Mouse (Mus musculus) embryonic facial prominence, embryonic 15.5 days (tissue): ENCODE results near the gene Mrrf. TPM values are rescaled to one million over a fixed set of nuclear protein-coding genes. Genes with fewer than 3 reads are reported as not detected.

Experiments
- ATAC-seq: fragments of 200-750 bp; cut with Nextera tagmentation; 2 replicates; pipeline ENCODE4 v1.8.0; 2017; ENCODE audit warnings: low read depth, moderate TSS enrichment; ENCODE audit not compliant: insufficient number of reproducible peaks, low FRiP score, low TSS enrichment
- H3K27ac ChIP-seq: fragments of 300-500 bp; sonication (generic); replicated peaks from 2 replicates; pipeline ENCODE4 v1.5.1; 2015; ENCODE audit warnings: mild to moderate bottlenecking, inconsistent platforms
- H3K27me3 ChIP-seq: fragments of 300-500 bp; sonication (generic); 2 replicates; pipeline ENCODE4 v1.6.1; 2015; ENCODE audit warnings: inconsistent platforms
- H3K36me3 ChIP-seq: fragments of 300-500 bp; sonication (generic); 2 replicates; pipeline ENCODE4 v1.6.1; 2015; ENCODE audit warnings: mild to moderate bottlenecking, inconsistent platforms
- H3K4me1 ChIP-seq: fragments of 300-500 bp; sonication (generic); 2 replicates; pipeline ENCODE4 v1.6.1; 2015; ENCODE audit warnings: inconsistent platforms
- H3K4me2 ChIP-seq: fragments of 300-500 bp; sonication (generic); replicated peaks from 2 replicates; pipeline ENCODE4 v1.6.1; 2015; ENCODE audit warnings: mild to moderate bottlenecking, inconsistent platforms
- H3K4me3 ChIP-seq: fragments of 300-500 bp; sonication (generic); replicated peaks from 2 replicates; pipeline ENCODE4 v1.5.1; 2015; ENCODE audit warnings: mild to moderate bottlenecking, inconsistent platforms
- H3K9ac ChIP-seq: fragments of 300-500 bp; sonication (generic); 2 replicates; pipeline ENCODE4 v1.6.1; 2015; ENCODE audit warnings: inconsistent platforms
- H3K9me3 ChIP-seq: fragments of 300-500 bp; sonication (generic); replicated peaks from 2 replicates; pipeline ENCODE4 v1.6.1; 2016; ENCODE audit warnings: inconsistent platforms
- WGBS: fragments of 180-500 bp; shearing (Covaris S2); methylation state at CpG from one replicate; pipeline ENCODE4 v1.1.7; 2015; 5-methylcytosine and 5-hydroxymethylcytosine counted together
- polyA plus RNA-seq: library from polyadenylated mRNA; unstranded; fragments of >200 nt; fragmentation: Nextera tagmentation; extraction: Ambion mirVana; gene quantifications from 2 replicates; pipeline ENCODE4 v1.2.1, GENCODE M21; 2015

Mrrf gene
- polyA plus RNA-seq, 1 experiment from 2014 or later = 21.5 TPM

DNA sequence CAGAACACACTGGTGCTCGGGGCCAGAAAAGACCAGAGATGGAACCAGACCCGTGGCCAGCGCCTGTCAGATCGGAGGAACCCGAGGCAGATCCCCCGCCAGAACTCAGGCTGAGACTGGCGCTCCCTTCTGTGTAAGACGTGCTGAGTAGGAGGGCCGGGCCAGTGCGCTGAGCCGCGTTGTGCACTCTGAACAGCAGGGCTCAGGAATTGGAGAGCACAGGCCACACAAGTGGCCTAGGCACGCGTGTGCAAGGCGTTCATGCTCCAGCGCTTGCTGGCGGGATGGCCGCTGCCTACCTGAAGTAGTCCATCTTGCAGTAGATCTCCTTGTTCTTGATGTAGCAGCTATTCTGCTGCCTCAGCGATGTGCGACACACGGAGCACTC lies 33.6 kb upstream of the Mrrf start:
- Histone ChIP-seq H3K9ac (no peak overlapping the region), H3K27ac (no peak overlapping the region), H3K4me1 (peaks cover 49% of the 10 kb centered on the region), H3K9me3 (no peaks in the 10 kb centered on the region), H3K36me3 (no peaks in the 10 kb centered on the region), H3K4me2 (peak overlapping the region; percentile 64), H3K4me3 (peak overlapping the region; percentile 55), H3K27me3 (peaks cover 92% of the 10 kb centered on the region)
- 6% methylated on average over 21 of the region's 21 CpGs for WGBS
- ATAC-seq = 0 out of 2 replicates have a peak, but pooled peaks have one; percentile 37

GRCm38 (mm10) chr2:36103069-36103554 lies 33.1 kb upstream of the Mrrf start:
- Histone ChIP-seq H3K4me3 (peak overlapping the region; percentile 55), H3K9me3 (no peaks in the 10 kb centered on the region), H3K9ac (no peak overlapping the region), H3K27ac (no peak overlapping the region), H3K27me3 (peaks cover 92% of the 10 kb centered on the region), H3K4me2 (peak overlapping the region; percentile 64), H3K36me3 (no peaks in the 10 kb centered on the region), H3K4me1 (peaks cover 44% of the 10 kb centered on the region)
- no peak for ATAC-seq
- WGBS = 1% methylated on average over 21 of the region's 21 CpGs

DNA sequence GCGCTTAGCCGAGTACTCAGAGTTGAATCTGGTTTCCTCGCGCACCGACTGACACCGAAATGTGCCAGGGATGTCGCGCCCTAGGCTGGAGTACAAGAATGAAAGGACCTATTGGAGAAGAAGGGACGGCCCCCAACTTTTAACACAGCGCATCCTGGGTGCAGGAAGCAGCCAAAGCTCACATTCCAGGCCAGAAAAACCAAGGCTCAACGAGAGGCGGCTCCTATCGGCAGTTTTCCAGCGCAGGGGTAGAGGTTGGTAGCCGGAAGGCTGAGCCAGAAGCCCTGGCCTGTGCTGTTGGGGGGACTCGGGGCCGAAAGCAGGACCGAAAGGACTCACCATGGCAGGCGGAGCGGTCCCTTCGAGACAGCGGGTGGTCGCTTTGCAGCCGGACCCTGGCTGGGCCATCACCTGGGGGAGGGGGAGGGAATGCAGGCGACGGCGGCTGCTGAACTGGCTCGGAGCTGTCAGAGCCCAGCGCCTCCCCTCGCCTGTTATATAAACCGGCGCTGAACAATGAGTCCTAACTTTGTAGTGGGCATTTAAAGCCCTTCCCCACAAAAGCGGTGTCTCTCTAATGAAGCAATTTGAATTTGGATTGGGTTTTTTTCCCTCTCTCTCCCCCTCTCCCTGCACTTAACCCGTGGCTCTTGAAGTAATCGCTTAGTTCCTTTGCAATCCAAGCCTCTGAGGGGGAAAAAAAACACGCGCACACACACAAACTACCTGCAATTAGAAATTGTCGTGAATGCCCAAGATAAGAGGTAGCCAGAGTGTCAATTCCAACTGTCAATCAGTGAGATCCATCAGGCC lies 32.4 kb upstream of the Mrrf start:
- H3K27me3 ChIP-seq = peaks cover 90% of the 10 kb centered on the region
- peaks cover 42% of the 10 kb centered on the region for H3K4me1 ChIP-seq
- H3K4me2 ChIP-seq = peak overlapping the region; percentile 64
- H3K4me3 ChIP-seq = peak overlapping the region; percentile 55
- no peak for ATAC-seq
- 0 out of 2 replicates have a peak overlapping the region, but pooled peaks have one; percentile 48 for H3K27ac ChIP-seq
- WGBS = 2% methylated on average over 38 of the region's 38 CpGs
- no peaks in the 10 kb centered on the region for H3K36me3 ChIP-seq
- no peak overlapping the region for H3K9ac ChIP-seq
- no peaks in the 10 kb centered on the region for H3K9me3 ChIP-seq

- Histone ChIP-seq H3K4me3 (peak overlapping the region; percentile 55), H3K36me3 (no peaks in the 10 kb centered on the region), H3K4me2 (peak overlapping the region; percentile 64), H3K27me3 (peaks cover 84% of the 10 kb centered on the region), H3K9me3 (no peaks in the 10 kb centered on the region), H3K4me1 (peaks cover 42% of the 10 kb centered on the region), H3K27ac (peak overlapping the region; percentile 56; the same call in 1 of the 2 replicates), H3K9ac (peak overlapping the region; percentile 28)
- under 1% methylated on average over 32 of the region's 32 CpGs for WGBS
- ATAC-seq = no peak
Observed at GRCm38 (mm10) chr2:36104436-36104955, 31.7 kb upstream of the Mrrf start.

- Histone ChIP-seq H3K9me3 (no peaks in the 10 kb centered on the region), H3K4me2 (peak within 1 kb of the TSS; percentile 64), H3K27ac (peak within 1 kb of the TSS; percentile 56), H3K27me3 (peaks cover 84% of the 10 kb centered on the region), H3K9ac (peak within 1 kb of the TSS; percentile 28), H3K4me3 (peak within 1 kb of the TSS; percentile 55), H3K4me1 (peaks cover 42% of the 10 kb centered on the region), H3K36me3 (no peaks in the 10 kb centered on the region)
- WGBS = under 1% methylated on average over 52 of the region's 58 CpGs
- ATAC-seq = peak; percentile 55
Observed at GRCm38 (mm10) chr2:36104956-36105741, 31.0 kb upstream of the Mrrf start, which contains the start of gene Lhx6. TSS of gene Lhx6 (minus strand) at chr2:36105408.

GRCm38 (mm10) chr2:36108615-36109014 lies 27.6 kb upstream of the Mrrf start:
- H3K9ac ChIP-seq = no peak overlapping the region
- no peak overlapping the region for H3K4me3 ChIP-seq
- H3K4me2 ChIP-seq = no peak overlapping the region
- H3K27me3 ChIP-seq = peaks cover 53% of the 10 kb centered on the region
- no peak overlapping the region for H3K27ac ChIP-seq
- peaks cover 22% of the 10 kb centered on the region for H3K4me1 ChIP-seq
- WGBS = under 1% methylated on average over 7 of the region's 7 CpGs
- no peaks in the 10 kb centered on the region for H3K9me3 ChIP-seq
- H3K36me3 ChIP-seq = no peaks in the 10 kb centered on the region
- ATAC-seq = no peak

DNA sequence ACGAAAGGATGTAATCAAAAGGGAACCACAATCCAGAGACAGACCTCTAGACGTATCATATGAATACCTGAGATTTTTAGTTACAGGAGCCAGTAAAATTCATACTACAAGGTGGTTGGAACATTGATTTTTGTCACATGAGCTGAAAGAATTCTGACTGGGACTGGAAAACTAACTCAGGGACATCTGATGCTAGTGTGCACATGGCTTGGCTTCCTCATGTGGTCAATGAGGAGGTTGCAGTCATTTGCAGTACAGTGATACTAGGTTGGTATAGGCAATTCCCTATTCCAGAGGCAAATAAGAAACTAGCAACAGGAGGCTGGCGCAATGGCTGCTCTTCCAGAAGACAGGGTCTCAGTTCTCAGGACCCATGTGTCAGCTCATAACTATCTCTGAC lies 23.6 kb upstream of the Mrrf start:
- no peak overlapping the region for H3K4me2 ChIP-seq
- WGBS = 63% methylated on average over 3 of the region's 3 CpGs
- no peak overlapping the region for H3K4me3 ChIP-seq
- H3K27ac ChIP-seq = no peak overlapping the region
- peaks cover 20% of the 10 kb centered on the region for H3K36me3 ChIP-seq
- no peak for ATAC-seq
- no peaks in the 10 kb centered on the region for H3K4me1 ChIP-seq
- H3K9ac ChIP-seq = no peak overlapping the region
- H3K27me3 ChIP-seq = peaks cover 16% of the 10 kb centered on the region
- no peaks in the 10 kb centered on the region for H3K9me3 ChIP-seq

- no peak for ATAC-seq
- WGBS = 83% methylated on average over 9 of the region's 9 CpGs
Observed at GRCm38 (mm10) chr2:36126795-36127429, 9.3 kb upstream of the Mrrf start.

DNA sequence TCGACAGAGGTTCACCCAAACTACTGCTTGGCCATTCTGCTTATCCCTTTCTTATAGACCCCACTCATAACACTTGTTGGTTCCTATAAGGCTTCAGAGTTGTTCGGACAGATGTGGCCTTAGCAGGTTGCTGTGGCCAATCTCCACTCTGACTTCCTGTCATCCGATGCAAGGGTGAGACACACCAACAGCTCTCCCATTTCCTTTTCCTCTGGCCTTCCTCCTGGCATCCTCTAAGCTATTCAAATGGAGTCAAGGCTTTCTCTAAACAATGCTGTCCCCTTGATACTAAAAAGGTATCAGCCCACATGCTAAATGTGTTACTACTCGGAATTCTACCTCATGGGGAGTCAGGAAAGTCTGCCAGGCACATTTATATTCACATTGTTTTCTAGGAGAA lies 8.2 kb upstream of the Mrrf start:
- WGBS = 65% methylated on average over 4 of the region's 4 CpGs
- Histone ChIP-seq H3K4me1 (no peaks in the 10 kb centered on the region), H3K4me2 (no peak overlapping the region), H3K4me3 (no peak overlapping the region), H3K27ac (no peak overlapping the region), H3K27me3 (no peaks in the 10 kb centered on the region), H3K9ac (no peak overlapping the region), H3K9me3 (no peaks in the 10 kb centered on the region), H3K36me3 (peaks cover 68% of the 10 kb centered on the region)
- no peak for ATAC-seq

More at GRCm38 (mm10) chr2:36126795-36127429, 9.3 kb upstream of the Mrrf start:
- Histone ChIP-seq H3K4me3 (no peak overlapping the region), H3K9me3 (no peaks in the 10 kb centered on the region), H3K4me1 (no peaks in the 10 kb centered on the region), H3K4me2 (no peak overlapping the region), H3K27ac (no peak overlapping the region), H3K27me3 (no peaks in the 10 kb centered on the region), H3K9ac (no peak overlapping the region), H3K36me3 (peaks cover 69% of the 10 kb centered on the region)

DNA sequence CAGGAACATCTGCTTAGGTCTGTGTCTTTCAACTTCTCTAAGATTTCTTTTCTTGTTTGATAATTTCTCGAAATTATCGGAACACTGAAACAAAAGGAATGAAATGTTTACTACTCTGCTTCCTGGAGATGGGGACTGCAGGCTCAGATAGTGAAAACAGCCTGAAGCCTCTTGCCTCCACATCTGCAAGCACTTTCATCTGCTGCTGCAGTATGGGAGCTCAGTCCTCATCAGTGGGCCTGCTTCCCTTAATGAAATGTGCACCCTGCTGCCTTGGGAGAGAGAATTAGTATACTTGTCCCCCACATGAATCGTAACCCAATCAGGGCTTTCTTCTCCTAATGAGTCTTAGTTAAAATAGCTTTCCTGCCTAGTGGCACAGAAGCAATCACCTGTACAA lies 7.1 kb upstream of the Mrrf start:
- Histone ChIP-seq H3K4me1 (no peaks in the 10 kb centered on the region), H3K27me3 (no peaks in the 10 kb centered on the region), H3K4me2 (no peak overlapping the region), H3K9me3 (no peaks in the 10 kb centered on the region), H3K4me3 (no peak overlapping the region), H3K9ac (no peak overlapping the region), H3K27ac (no peak overlapping the region), H3K36me3 (peaks cover 72% of the 10 kb centered on the region)
- no peak for ATAC-seq
- WGBS = 54% methylated on average over 3 of the region's 3 CpGs
